Mouse (Mus musculus): ENCODE measurements at regions not wholly inside any gene's neighbourhood (a gene's known extent, or its start where the extent isn't known, plus 50 kb on each side); places are given as distances from the start of the nearest gene placed in this dataset.

GRCm38 (mm10) chrX:99415701-99416100 is 55.4 kb downstream of the Pja1 start:
- DNase-seq (ENCODE audit: low spot score) = no peak

- DNase-seq (ENCODE audit: low spot score) = no peak
Measured at GRCm38 (mm10) chrX:99410942-99411341, 60.1 kb downstream of the Pja1 start.

- DNase-seq (ENCODE audit: low spot score) = no peak
Measured at GRCm38 (mm10) chrX:99409858-99410257, 61.2 kb downstream of the Pja1 start.

- no peak for DNase-seq (ENCODE audit: low spot score)
Measured at GRCm38 (mm10) chrX:99409331-99409730, 61.7 kb downstream of the Pja1 start.

- DNase-seq (ENCODE audit: low spot score) = no peak
Measured at GRCm38 (mm10) chrX:99408804-99409203, 62.3 kb downstream of the Pja1 start.

GRCm38 (mm10) chrX:99405843-99406242 is 65.2 kb downstream of the Pja1 start:
- no peak for DNase-seq (ENCODE audit: low spot score)

GRCm38 (mm10) chrX:99403521-99404149 is 67.4 kb downstream of the Pja1 start:
- no peak for DNase-seq (ENCODE audit: low spot score)

- no peak for DNase-seq (ENCODE audit: low spot score)
Measured at GRCm38 (mm10) chrX:99402841-99403520, 68.1 kb downstream of the Pja1 start.

- no peak for DNase-seq (ENCODE audit: low spot score)
Measured at GRCm38 (mm10) chrX:99397344-99397743, 73.7 kb downstream of the Pja1 start.

GRCm38 (mm10) chrX:99396180-99396579 is 74.9 kb downstream of the Pja1 start:
- no peak for DNase-seq (ENCODE audit: low spot score)

GRCm38 (mm10) chrX:99395067-99395466 is 76.0 kb downstream of the Pja1 start:
- DNase-seq (ENCODE audit: low spot score) = no peak

GRCm38 (mm10) chrX:99391628-99392027 is 79.4 kb downstream of the Pja1 start:
- DNase-seq (ENCODE audit: low spot score) = no peak

- no peak for DNase-seq (ENCODE audit: low spot score)
Measured at GRCm38 (mm10) chrX:99390462-99390838, 80.6 kb downstream of the Pja1 start.

GRCm38 (mm10) chrX:99389778-99390461 is 81.2 kb downstream of the Pja1 start:
- DNase-seq (ENCODE audit: low spot score) = no peak

- DNase-seq (ENCODE audit: low spot score) = no peak
Measured at GRCm38 (mm10) chrX:99370711-99371110, 100.4 kb downstream of the Pja1 start.

GRCm38 (mm10) chrX:99369258-99369900 is 101.7 kb downstream of the Pja1 start:
- DNase-seq (ENCODE audit: low spot score) = no peak

GRCm38 (mm10) chrX:99364072-99364471 is 107.0 kb downstream of the Pja1 start:
- no peak for DNase-seq (ENCODE audit: low spot score)

GRCm38 (mm10) chrX:99360095-99360890 is 110.8 kb downstream of the Pja1 start:
- DNase-seq (ENCODE audit: low spot score) = no peak

- DNase-seq (ENCODE audit: low spot score) = no peak
Measured at GRCm38 (mm10) chrX:99358784-99359183, 112.3 kb downstream of the Pja1 start.

GRCm38 (mm10) chrX:99358051-99358617 is 112.9 kb downstream of the Pja1 start:
- no peak for DNase-seq (ENCODE audit: low spot score)

- DNase-seq (ENCODE audit: low spot score) = no peak
Measured at GRCm38 (mm10) chrX:99355128-99355527, 115.9 kb downstream of the Pja1 start.

- no peak for DNase-seq (ENCODE audit: low spot score)
Measured at GRCm38 (mm10) chrX:99350233-99350632, 120.8 kb downstream of the Pja1 start.

All from ovary, postnatal 14 days (tissue).